Mouse (Mus musculus) CH12.LX (cell line): ENCODE data around the gene Gsg1. TPM values are rescaled to one million over a fixed set of nuclear protein-coding genes. Genes with fewer than 3 reads are reported as not detected.

Source experiments
- DNase-seq: peaks from one replicate; pipeline ENCODE4 v3.0.0-alpha.2; 2013; ENCODE audit errors: extremely low read depth
- H3K27ac ChIP-seq: 2 replicates; pipeline ENCODE4 v1.5.1; 2012; ENCODE audit warnings: low read depth, mild to moderate bottlenecking, control low read depth, moderate library complexity; ENCODE audit not compliant: insufficient read depth
- H3K27me3 ChIP-seq: replicated peaks from 2 replicates; pipeline ENCODE3; 2012; ENCODE audit warnings: inconsistent platforms
- H3K36me3 ChIP-seq, 2 experiments: replicated peaks in 1 of 2; 2 replicates each; pipeline versions ENCODE3 to v1.6.1; 2012; ENCODE audit warnings: inconsistent platforms in 1 of 2, low read length in 1 of 2, mild to moderate bottlenecking in 1 of 2, mixed read lengths in 1 of 2, moderate library complexity in 1 of 2; ENCODE audit not compliant: control insufficient read depth in 1 of 2, insufficient read depth in 1 of 2
- H3K4me1 ChIP-seq, 2 experiments: 2 replicates each; pipeline ENCODE4 v1.6.1; 2012; ENCODE audit warnings: inconsistent platforms in 1 of 2, moderate library complexity in 1 of 2; ENCODE audit not compliant: insufficient read depth in 2 of 2, control insufficient read depth in 1 of 2
- H3K4me2 ChIP-seq: 2 replicates; pipeline ENCODE4 v1.6.1; 2012; ENCODE audit warnings: low read depth, mild to moderate bottlenecking, control low read depth; ENCODE audit not compliant: poor library complexity, insufficient read depth, severe bottlenecking
- H3K4me3 ChIP-seq, 3 experiments: fragments of 150-350 bp in 1 of 3; sonication (generic) in 1 of 3; replicated peaks in 1 of 3; 2 replicates each; pipeline versions ENCODE3 to v1.5.1; 2011 to 2012; ENCODE audit warnings: low read depth in 2 of 3, low read length in 2 of 3, mild to moderate bottlenecking in 2 of 3, moderate library complexity in 2 of 3, control low read depth in 1 of 3, improper control_type of control experiment in 1 of 3, inconsistent platforms in 1 of 3, mixed read lengths in 1 of 3; ENCODE audit not compliant: poor library complexity in 1 of 3
- H3K79me2 ChIP-seq: replicated peaks from 2 replicates; pipeline ENCODE4 v1.6.1; 2012; ENCODE audit warnings: mild to moderate bottlenecking, moderate library complexity; ENCODE audit not compliant: control insufficient read depth, poor library complexity, insufficient read depth, severe bottlenecking; ENCODE audit errors: extremely low read depth
- H3K9ac ChIP-seq: 2 replicates; pipeline ENCODE4 v1.6.1; 2012; ENCODE audit warnings: low read depth, mild to moderate bottlenecking, control low read depth, moderate library complexity; ENCODE audit not compliant: insufficient read depth
- H3K9me3 ChIP-seq: replicated peaks from 2 replicates; pipeline ENCODE3; 2012; ENCODE audit warnings: low read length, inconsistent platforms, mixed read lengths
- BHLHE40 ChIP-seq: IDR thresholded peaks from 2 replicates; pipeline ENCODE4 v1.6.1; 2011; ENCODE audit warnings: mild to moderate bottlenecking, low read depth, low read length, improper control_type of control experiment
- CHD2 ChIP-seq: IDR thresholded peaks from 2 replicates; pipeline ENCODE4 v1.6.1; 2011; ENCODE audit warnings: low read length, improper control_type of control experiment
- CTCF ChIP-seq, 2 experiments: IDR thresholded peaks in 1 of 2; conservative IDR thresholded peaks in 1 of 2; 2 replicates each; pipeline ENCODE4 v1.5.1; 2011 to 2012; ENCODE audit warnings: low read depth in 2 of 2, low read length in 2 of 2, improper control_type of control experiment in 1 of 2, inconsistent platforms in 1 of 2, mild to moderate bottlenecking in 1 of 2, moderate library complexity in 1 of 2
- EP300 ChIP-seq: IDR thresholded peaks from 2 replicates; pipeline ENCODE4 v1.6.1; 2011; ENCODE audit warnings: low read length, improper control_type of control experiment
- IRF4 ChIP-seq: IDR thresholded peaks from 2 replicates; pipeline ENCODE4 v1.6.1; 2014; ENCODE audit warnings: low read depth, mild to moderate bottlenecking, inconsistent platforms, low read length, improper control_type of control experiment
- JUN ChIP-seq: IDR thresholded peaks from 2 replicates; pipeline ENCODE4 v1.6.1; 2011; ENCODE audit warnings: low read depth, mild to moderate bottlenecking, low read length, improper control_type of control experiment, moderate library complexity; ENCODE audit not compliant: insufficient read depth
- KAT2A ChIP-seq: IDR thresholded peaks from 2 replicates; pipeline ENCODE4 v1.6.1; 2012; ENCODE audit warnings: low read length, improper control_type of control experiment, inconsistent platforms; ENCODE audit not compliant: insufficient replicate concordance
- MAX ChIP-seq: IDR thresholded peaks from 2 replicates; pipeline ENCODE4 v1.6.1; 2011; ENCODE audit warnings: low read length, improper control_type of control experiment
- MEF2A ChIP-seq: IDR thresholded peaks from 2 replicates; pipeline ENCODE4 v1.6.1; 2014; ENCODE audit warnings: low read depth, mild to moderate bottlenecking, inconsistent platforms, low read length, improper control_type of control experiment, borderline replicate concordance
- MXI1 ChIP-seq: IDR thresholded peaks from 2 replicates; pipeline ENCODE4 v1.6.1; 2011; ENCODE audit warnings: mild to moderate bottlenecking, low read depth, low read length, improper control_type of control experiment
- NELFE ChIP-seq: IDR thresholded peaks from 2 replicates; pipeline ENCODE4 v1.6.1; 2011; ENCODE audit warnings: low read depth, low read length, improper control_type of control experiment
- NRF1 ChIP-seq: IDR thresholded peaks from 2 replicates; pipeline ENCODE4 v1.6.1; 2014; ENCODE audit warnings: low read depth, mild to moderate bottlenecking, inconsistent platforms, low read length, improper control_type of control experiment, moderate library complexity
- PAX5 ChIP-seq: IDR thresholded peaks from 2 replicates; pipeline ENCODE4 v1.6.1; 2012; ENCODE audit warnings: low read length, inconsistent platforms, mixed read lengths
- POLR2A ChIP-seq: IDR thresholded peaks from 2 replicates; pipeline ENCODE4 v1.6.1; 2011; ENCODE audit warnings: low read depth, mild to moderate bottlenecking, improper control_type of control experiment, low read length
- POLR2AphosphoS2 ChIP-seq: IDR thresholded peaks from 2 replicates; pipeline ENCODE4 v1.6.1; 2011; ENCODE audit warnings: low read depth, low read length, improper control_type of control experiment
- RCOR1 ChIP-seq: conservative IDR thresholded peaks from 2 replicates; pipeline ENCODE4 v1.6.1; 2012; ENCODE audit warnings: low read depth, mild to moderate bottlenecking, inconsistent platforms, low read length, improper control_type of control experiment
- SIN3A ChIP-seq: IDR thresholded peaks from 2 replicates; pipeline ENCODE4 v1.6.1; 2012; ENCODE audit warnings: low read length, improper control_type of control experiment, inconsistent platforms
- TBP ChIP-seq: conservative IDR thresholded peaks from 2 replicates; pipeline ENCODE4 v1.6.1; 2011; ENCODE audit warnings: low read depth, low read length, improper control_type of control experiment
- UBTF ChIP-seq: IDR thresholded peaks from 2 replicates; pipeline ENCODE4 v1.6.1; 2012; ENCODE audit warnings: low read depth, mild to moderate bottlenecking, inconsistent platforms, low read length, improper control_type of control experiment, moderate library complexity
- USF1 ChIP-seq: IDR thresholded peaks from 2 replicates; pipeline ENCODE4 v1.6.1; 2014; ENCODE audit warnings: low read depth, mild to moderate bottlenecking, inconsistent platforms, low read length, improper control_type of control experiment
- ZC3H11A ChIP-seq: IDR thresholded peaks from 2 replicates; pipeline ENCODE4 v1.6.1; 2012; ENCODE audit warnings: low read depth, mild to moderate bottlenecking, inconsistent platforms, low read length, improper control_type of control experiment
- ZMIZ1 ChIP-seq: IDR thresholded peaks from 2 replicates; pipeline ENCODE4 v1.6.1; 2012; ENCODE audit warnings: low read depth, mild to moderate bottlenecking, inconsistent platforms, low read length, improper control_type of control experiment
- dilution Hi-C: fragments of 300-500 bp; cut with MboI; formaldehyde crosslinking; loops from 2 replicates; pipeline ENCODE4 v1.14.3; 2020; ENCODE audit warnings: low sequenced_read_pairs; ENCODE audit not compliant: extremely low pct_unique_long_range_greater_than_20kb, extremely low pct_ligation_motif_present
- in situ Hi-C: fragments of 300-500 bp; cut with MboI; formaldehyde crosslinking; loops from 3 replicates; pipeline ENCODE4 v1.14.3; 2019; ENCODE audit warnings: low sequenced_read_pairs, low pct_ligation_motif_present, low pct_unique_long_range_greater_than_20kb, mixed read lengths
- polyA plus RNA-seq: library from polyadenylated mRNA; unstranded; fragments of >175 nt; gene quantifications from 2 replicates; pipeline ENCODE4 v1.2.1, GENCODE M21; 2012; ENCODE audit warnings: low read depth; ENCODE audit not compliant: insufficient read length
- total RNA-seq, 2 experiments: library from RNA; depleted of rRNA; stranded (reverse); fragments of 300-350 nt in 1 of 2; fragments of >200 nt in 1 of 2; gene quantifications; 2 replicates each; pipeline ENCODE4 v1.2.3; 2012 to 2014

Gene Gsg1
- total and polyA plus RNA-seq, 3 experiments: not detected

GRCm38 (mm10) chr6:135240361-135240760, 13.8 kb downstream of the Gsg1 start:
- no peaks in the 10 kb centered on the region for H3K79me2 ChIP-seq
- in situ Hi-C loops (loop anchor here (10.0 kb wide), 1 partner anchor 86 kb away; no protein-coding TSS in a partner anchor), dilution Hi-C loops (no loop called here)
- H3K9me3 ChIP-seq: no peaks in the 10 kb centered on the region
- H3K4me1 ChIP-seq: peaks cover 0 to 5% of the 10 kb centered on the region in 2 experiments; a peak in 2 of 4 replicates
- no peak overlapping the region for H3K9ac ChIP-seq
- H3K36me3 ChIP-seq: no peaks in the 10 kb centered on the region
- TF ChIP-seq UBTF (no peak), MEF2A (no peak), MAX (no peak), CHD2 (no peak), POLR2AphosphoS2 (no peak), ZC3H11A (no peak), JUN (no peak), KAT2A (no peak), MXI1 (no peak), TBP (no peak), POLR2A (no peak), RCOR1 (no peak), USF1 (no peak), ZMIZ1 (no peak), PAX5 (no peak), BHLHE40 (no peak), SIN3A (no peak), EP300 (no peak), NRF1 (no peak)
- TF ChIP-seq, all 38 proteins: peak for 0
- Histone ChIP-seq H3K4me3 (no peak overlapping the region), H3K27ac (no peak overlapping the region), H3K4me2 (no peak overlapping the region), H3K27me3 (no peaks in the 10 kb centered on the region)
- no peak for DNase-seq

- in situ Hi-C loops: no loop called here
- TF ChIP-seq CTCF (conservative IDR thresholded peaks at IDR 0.05 in 1 of 2, IDR thresholded peaks at IDR 0.05 in 1 of 2; ENCODE audit: low read depth in 2 of 2, low read length in 2 of 2) (no peak), IRF4 (no peak), NELFE (no peak), POLR2AphosphoS2 (no peak), TBP (no peak), UBTF (no peak), NRF1 (no peak)
- TF ChIP-seq, all 38 proteins: peak for 0
- H3K4me3 ChIP-seq: no peak overlapping the region
- H3K27me3 ChIP-seq: no peaks in the 10 kb centered on the region
- no peak overlapping the region for H3K27ac ChIP-seq
- H3K9me3 ChIP-seq: no peaks in the 10 kb centered on the region
- no peak overlapping the region for H3K9ac ChIP-seq
- dilution Hi-C loops: no loop called here
- no peak for DNase-seq
- no peak overlapping the region for H3K4me2 ChIP-seq
- no peaks in the 10 kb centered on the region for H3K36me3 ChIP-seq
- peaks cover 0 to 6% of the 10 kb centered on the region in 2 experiments; a peak in 2 of 4 replicates for H3K4me1 ChIP-seq
- H3K79me2 ChIP-seq: no peaks in the 10 kb centered on the region
These were observed 15.9 kb downstream of the Gsg1 start for GRCm38 (mm10) chr6:135238211-135238610.
